Mouse (Mus musculus): ENCODE measurements around the gene Dnajc13.
A peak's percentile ranks its signal among the peaks of the same experiment; 100 is the strongest.

The Dnajc13 gene

GRCm38 (mm10) chr9:104182328-104182727, 80.4 kb downstream of the Dnajc13 start:
- DNase-seq (ENCODE audit: low read depth), result no peak

- no peak for DNase-seq (ENCODE audit: low read depth)
Observed at GRCm38 (mm10) chr9:104181626-104182025, 81.1 kb downstream of the Dnajc13 start.

- no peak for DNase-seq (ENCODE audit: low read depth)
Observed at GRCm38 (mm10) chr9:104180046-104180445, 82.7 kb downstream of the Dnajc13 start.

- DNase-seq (ENCODE audit: low read depth), result no peak
Observed at GRCm38 (mm10) chr9:104172342-104172741, 90.4 kb downstream of the Dnajc13 start.

- no peak for DNase-seq (ENCODE audit: low read depth)
Observed at GRCm38 (mm10) chr9:104171651-104172050, 91.1 kb downstream of the Dnajc13 start.

GRCm38 (mm10) chr9:104169986-104170385, 92.7 kb downstream of the Dnajc13 start:
- DNase-seq (ENCODE audit: low read depth), result no peak

GRCm38 (mm10) chr9:104165926-104166325, 96.8 kb downstream of the Dnajc13 start:
- no peak for DNase-seq (ENCODE audit: low read depth)

- DNase-seq (ENCODE audit: low read depth), result no peak
Observed at GRCm38 (mm10) chr9:104164194-104164593, 98.5 kb downstream of the Dnajc13 start.

- DNase-seq (ENCODE audit: low read depth), result no peak
Observed at GRCm38 (mm10) chr9:104161117-104161516, 101.6 kb downstream of the Dnajc13 start.

GRCm38 (mm10) chr9:104157291-104157690, 105.4 kb downstream of the Dnajc13 start:
- no peak for DNase-seq (ENCODE audit: low read depth)

- DNase-seq (ENCODE audit: low read depth), result no peak
Observed at GRCm38 (mm10) chr9:104156506-104156905, 106.2 kb downstream of the Dnajc13 start.

GRCm38 (mm10) chr9:104155100-104155715, 107.5 kb downstream of the Dnajc13 start:
- no peak for DNase-seq (ENCODE audit: low read depth)

GRCm38 (mm10) chr9:104152121-104152520, 110.6 kb downstream of the Dnajc13 start:
- DNase-seq (ENCODE audit: low read depth), result no peak

- DNase-seq (ENCODE audit: low read depth), result no peak
Observed at GRCm38 (mm10) chr9:104148969-104149368, 113.8 kb downstream of the Dnajc13 start.

GRCm38 (mm10) chr9:104146683-104147082, 116.0 kb downstream of the Dnajc13 start:
- no peak for DNase-seq (ENCODE audit: low read depth)

- peak; percentile 9 for DNase-seq (ENCODE audit: low read depth)
Observed at GRCm38 (mm10) chr9:104144314-104144996, 118.3 kb downstream of the Dnajc13 start.

- DNase-seq (ENCODE audit: low read depth), result no peak
Observed at GRCm38 (mm10) chr9:104142805-104143204, 119.9 kb downstream of the Dnajc13 start.

- DNase-seq (ENCODE audit: low read depth), result no peak
Observed at GRCm38 (mm10) chr9:104140351-104140750, 122.4 kb downstream of the Dnajc13 start.

GRCm38 (mm10) chr9:104130141-104130755, 132.5 kb downstream of the Dnajc13 start:
- no peak for DNase-seq (ENCODE audit: low read depth)

GRCm38 (mm10) chr9:104128110-104128509, 134.6 kb downstream of the Dnajc13 start:
- no peak for DNase-seq (ENCODE audit: low read depth)

- DNase-seq (ENCODE audit: low read depth), result no peak
Observed at GRCm38 (mm10) chr9:104126833-104127232, 135.9 kb downstream of the Dnajc13 start, which contains the start of gene Ackr4. Gene Ackr4 (minus strand): TSS chr9:104126933.

- no peak for DNase-seq (ENCODE audit: low read depth)
Observed at GRCm38 (mm10) chr9:104123622-104124021, 139.1 kb downstream of the Dnajc13 start.

- DNase-seq (ENCODE audit: low read depth), result no peak
Observed at GRCm38 (mm10) chr9:104123101-104123500, 139.6 kb downstream of the Dnajc13 start.
